Comparison of ENCODE assay signal across 25 mouse cellular contexts in genomic region chr7:112942567-112942966, GRCm38 (mm10). TPM values are rescaled to one million over a fixed set of nuclear protein-coding genes. Genes with fewer than 3 reads are reported as not detected.
A peak's percentile ranks its signal among the peaks of the same experiment; 100 is the strongest.
DNase-seq lines count a peak whose midpoint lies in the region; ATAC-seq and TF ChIP-seq lines count a peak whose summit lies in the region.
"Had no signal": no experiment of that assay in that cellular context is flagged by ENCODE, and none has a peak within 500 bp of the region (broad histone marks: within the 10 kb centered on the region; RNA-seq: fewer than 3 reads in every experiment).

No protein-coding gene starts in this region.

- no peak for TF ChIP-seq CTCF in lung, postnatal 0 days (IDR thresholded peaks at IDR 0.05)

- no peaks in the 10 kb centered on the region for H3K36me3 ChIP-seq in lung, postnatal 0 days (ENCODE audit: insufficient read depth, low read length)
- H3K36me3 ChIP-seq: embryonic facial prominence, embryonic 13.5 days; embryonic facial prominence, embryonic 15.5 days; forebrain, embryonic 10.5 days; forebrain, embryonic 12.5 days had no signal

- no peak overlapping the region for H3K27ac ChIP-seq in lung, postnatal 0 days (ENCODE audit: low read length)
- H3K27ac ChIP-seq: embryonic facial prominence, embryonic 13.5 days; embryonic facial prominence, embryonic 15.5 days; forebrain, embryonic 10.5 days; forebrain, embryonic 12.5 days had no signal

- no peaks in the 10 kb centered on the region for H3K4me1 ChIP-seq in lung, postnatal 0 days (ENCODE audit: insufficient read depth, low read depth, low read length)
- H3K4me1 ChIP-seq: embryonic facial prominence, embryonic 13.5 days; embryonic facial prominence, embryonic 15.5 days; forebrain, embryonic 10.5 days; forebrain, embryonic 12.5 days had no signal

- no peaks in the 10 kb centered on the region for H3K27me3 ChIP-seq in lung, postnatal 0 days (replicated peaks; ENCODE audit: insufficient read depth, low read length)
- H3K27me3 ChIP-seq: embryonic facial prominence, embryonic 13.5 days; embryonic facial prominence, embryonic 15.5 days; forebrain, embryonic 12.5 days had no signal

- H3K9ac ChIP-seq in lung, postnatal 0 days (replicated peaks; ENCODE audit: low read depth), result no peak overlapping the region
- H3K9ac ChIP-seq: embryonic facial prominence, embryonic 13.5 days; embryonic facial prominence, embryonic 15.5 days; forebrain, embryonic 12.5 days had no signal

- no peak for TF ChIP-seq EP300 in lung, postnatal 0 days (IDR thresholded peaks at IDR 0.05)

- H3K4me2 ChIP-seq in lung, postnatal 0 days (replicated peaks; ENCODE audit: low read depth, low read length), result no peak overlapping the region
- H3K4me2 ChIP-seq: embryonic facial prominence, embryonic 13.5 days; embryonic facial prominence, embryonic 15.5 days; forebrain, embryonic 12.5 days had no signal

- no peaks in the 10 kb centered on the region for H3K9me3 ChIP-seq in lung, postnatal 0 days (ENCODE audit: low read length)
- H3K9me3 ChIP-seq: embryonic facial prominence, embryonic 13.5 days; embryonic facial prominence, embryonic 15.5 days; forebrain, embryonic 10.5 days; forebrain, embryonic 12.5 days had no signal

- ATAC-seq in lung, postnatal 0 days, result peak; percentile 58; the same call in 1 of the 2 replicates
- ATAC-seq: forebrain, embryonic 14.5 days; forebrain, embryonic 16.5 days had no signal

- WGBS in lung, postnatal 0 days, result 46% methylated on average over 5 of the region's 5 CpGs

- no peak overlapping the region for H3K4me3 ChIP-seq in lung, postnatal 0 days (ENCODE audit: low read depth, low read length)
- H3K4me3 ChIP-seq: embryonic facial prominence, embryonic 13.5 days; embryonic facial prominence, embryonic 15.5 days; erythroblast, embryonic 14.5 days; forebrain, embryonic 10.5 days; forebrain, embryonic 12.5 days had no signal

- DNase-seq in lung, postnatal 0 days (ENCODE audit: low spot score), result no peak
- no peak for DNase-seq in lung, postnatal 4 days
- peak; percentile 27 for DNase-seq in lung, postnatal 36 days
- no peak for DNase-seq in lung, postnatal 10 days
- DNase-seq in gastrocnemius, adult 8-10 months (ENCODE audit: low spot score in 2 of 2), result no peak
- DNase-seq: adrenal gland, adult 2 months; adrenal gland, postnatal 10 days; adrenal gland, postnatal 25 days; cerebellum, adult 11 months; cerebellum, adult 18-20 months; cerebellum, adult 8-10 months; cerebellum, adult 9-11 months; cerebellum, postnatal 14 days; cerebellum, postnatal 36 days; embryo, embryonic 11 days had no signal

RNA-seq across cellular contexts. Expression of gene Rassf10, which starts 11.2 kb away (rescaled TPM):
- polyA plus RNA-seq in lung, postnatal 0 days (2015; fragmentation: Nextera tagmentation; extraction: Ambion mirVana), result 2.6 and 3.0 TPM in 2 replicates
- under 1 TPM; 0.19 to 0.47 (median 0.36) TPM for total RNA-seq in gastrocnemius, adult 8-10 months (2022)
- total RNA-seq: common myeloid progenitor, adult 5-6 weeks; MEL had no signal
- polyA plus RNA-seq: C2C12; erythroblast, embryonic 14.5 days had no signal
